Mouse (Mus musculus) G1E (cell line): ENCODE data around the gene Prtg.

Experiments
- CTCF ChIP-seq: IDR thresholded peaks from 2 replicates; pipeline ENCODE4 v1.5.1; 2012; ENCODE audit warnings: low read depth, low read length, inconsistent platforms, mixed read lengths
- GATA1 ChIP-seq: IDR thresholded peaks from 2 replicates; pipeline ENCODE4 v1.6.1; 2012; ENCODE audit warnings: borderline replicate concordance, low read length, inconsistent platforms, mixed read lengths
- GATA2 ChIP-seq: IDR thresholded peaks from 2 replicates; pipeline ENCODE4 v1.6.1; 2012; ENCODE audit warnings: low read depth, low read length, inconsistent platforms, borderline replicate concordance
- POLR2AphosphoS5 ChIP-seq: IDR thresholded peaks from 2 replicates; pipeline ENCODE4 v1.6.1; 2012; ENCODE audit warnings: low read depth, low read length, inconsistent platforms; ENCODE audit not compliant: insufficient replicate concordance
- TAL1 ChIP-seq: conservative IDR thresholded peaks from 2 replicates; pipeline ENCODE4 v1.6.1; 2012; ENCODE audit warnings: low read depth, low read length, inconsistent platforms, mixed read lengths

DNA sequence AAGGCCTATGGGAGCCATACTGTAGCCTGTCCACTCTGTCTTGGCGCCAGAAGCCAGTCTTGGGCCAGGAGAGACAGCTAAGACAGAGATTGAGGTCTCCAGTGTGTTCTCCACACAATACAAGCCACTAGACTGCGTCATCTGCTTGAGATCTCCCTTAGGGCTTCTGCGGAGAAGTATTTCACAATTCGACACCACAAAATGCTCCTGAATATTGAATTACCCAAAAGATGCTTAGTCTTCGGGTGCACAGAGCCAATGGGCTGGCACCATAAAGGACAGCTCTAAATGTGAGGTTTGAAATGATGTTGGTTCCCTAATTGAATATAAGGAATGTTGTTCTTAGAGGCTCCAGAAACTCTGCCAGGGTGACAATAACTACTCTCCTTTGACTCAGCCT lies 49.5 kb upstream of the Prtg start:
- TF ChIP-seq CTCF (no peak), GATA1 (no peak), TAL1 (no peak), GATA2 (no peak), POLR2AphosphoS5 (no peak)
